Mouse (Mus musculus) lung, postnatal 10 days (tissue): ENCODE measurements at regions not wholly inside any gene's neighbourhood (a gene's known extent, or its start where the extent isn't known, plus 50 kb on each side); places are given as distances from the start of the nearest gene placed in this dataset.

Source experiments
- DNase-seq: peaks from one replicate; pipeline ENCODE4 v3.0.0; 2021

- DNase-seq: no peak
Measured at GRCm38 (mm10) chr2:117827278-117827677, 284.4 kb upstream of the Thbs1 start.

- peak; percentile 59 for DNase-seq
Measured at GRCm38 (mm10) chr2:117838387-117838786, 273.3 kb upstream of the Thbs1 start.

- DNase-seq: no peak
Measured at GRCm38 (mm10) chr2:117840406-117840805, 271.3 kb upstream of the Thbs1 start.

DNA sequence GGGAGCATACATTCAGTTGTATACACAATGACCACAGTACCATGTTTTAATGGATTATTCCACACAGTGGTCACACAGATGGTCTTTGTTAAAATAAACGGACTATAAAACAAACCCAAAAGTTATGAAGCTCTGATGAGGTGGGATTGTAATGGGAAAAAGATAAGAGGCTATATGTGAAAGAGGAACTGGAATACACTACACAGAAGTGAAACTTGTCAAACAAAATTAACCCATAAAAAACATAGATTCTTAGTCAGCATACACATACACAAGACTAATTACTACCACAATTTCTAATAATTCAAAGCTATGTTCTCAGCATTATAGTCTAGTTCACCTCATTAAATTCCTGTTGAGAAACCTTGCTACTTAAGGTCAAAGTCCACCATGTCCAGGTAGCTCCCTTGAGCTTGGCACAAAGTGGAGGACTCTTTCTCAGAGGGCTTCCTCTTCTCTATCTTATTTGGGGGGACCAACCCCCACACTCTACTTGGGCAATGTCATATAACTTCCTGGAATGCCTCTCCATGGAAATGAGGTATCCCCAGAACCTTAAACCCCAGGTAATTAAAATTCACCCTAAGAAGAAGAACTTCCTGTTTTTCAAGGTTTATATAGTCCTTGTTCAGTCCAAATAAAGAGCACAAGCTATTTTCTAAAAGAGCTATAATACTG, 269.2 kb upstream of the Thbs1 start:
- no peak for DNase-seq

GRCm38 (mm10) chr2:117852442-117852841, 259.2 kb upstream of the Thbs1 start:
- DNase-seq: no peak

GRCm38 (mm10) chr2:117862301-117862700, 249.4 kb upstream of the Thbs1 start:
- no peak for DNase-seq

DNA sequence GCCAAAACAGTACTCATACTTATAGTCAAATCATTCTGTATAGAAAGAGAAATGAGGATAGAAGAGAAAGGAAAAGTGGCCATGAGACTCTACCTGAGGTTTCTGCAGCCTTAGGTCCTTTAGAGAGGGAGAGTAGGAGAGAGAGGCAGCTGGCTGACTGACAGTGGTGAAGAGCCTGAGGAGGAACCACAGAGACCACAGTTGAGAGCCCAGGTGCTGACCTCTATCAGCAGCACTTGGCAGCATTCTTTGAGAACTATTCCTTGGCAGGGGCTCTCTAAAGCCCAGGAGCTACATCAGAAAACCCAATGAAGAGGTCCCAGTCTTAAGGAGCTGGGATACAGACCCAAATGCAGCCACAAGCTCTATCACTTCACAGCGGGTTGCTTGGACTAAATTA, 246.6 kb upstream of the Thbs1 start:
- DNase-seq: no peak

DNA sequence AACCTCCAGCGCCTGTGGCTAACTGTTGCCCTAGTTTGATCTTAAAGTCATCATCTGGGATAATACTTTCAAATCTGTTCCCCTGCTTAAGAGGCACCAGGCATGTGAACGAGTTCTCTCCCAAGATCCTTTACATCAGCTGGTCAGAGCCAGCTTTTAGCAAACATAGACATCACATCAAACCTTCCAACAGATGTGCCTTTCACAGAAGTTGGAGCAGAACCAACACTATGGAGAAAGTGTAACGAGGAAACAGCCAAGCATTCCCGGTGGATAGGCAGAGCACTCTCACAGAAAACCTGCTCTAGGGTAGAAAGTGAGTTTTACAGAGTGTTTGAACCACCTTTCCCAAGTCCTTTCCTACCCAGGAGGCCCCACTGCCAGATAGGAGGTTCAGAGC, 244.7 kb upstream of the Thbs1 start:
- DNase-seq: no peak

DNA sequence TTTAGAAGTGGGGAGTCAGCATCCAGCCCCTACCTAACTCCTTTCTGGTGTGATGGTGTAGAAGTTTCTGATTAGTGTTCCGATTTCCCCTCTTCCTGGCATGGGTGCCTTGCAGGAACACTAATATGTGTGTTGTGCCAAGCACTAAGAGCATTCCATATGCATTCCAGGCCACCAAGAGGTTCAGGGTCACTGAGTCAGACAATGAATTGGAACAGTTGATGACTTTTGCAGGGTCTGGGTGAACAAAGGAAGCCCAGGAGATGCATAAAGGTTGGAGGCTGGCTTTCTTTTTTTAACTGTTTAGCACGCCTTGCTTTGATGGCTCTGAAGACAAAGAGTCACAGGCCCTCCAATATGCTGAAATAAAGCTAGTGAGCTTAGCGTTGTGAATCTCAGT, 244.3 kb upstream of the Thbs1 start:
- no peak for DNase-seq

GRCm38 (mm10) chr2:117868857-117869256, 242.8 kb upstream of the Thbs1 start:
- DNase-seq: no peak

- DNase-seq: no peak
Measured at GRCm38 (mm10) chr2:117871507-117872282, 240.0 kb upstream of the Thbs1 start.

- no peak for DNase-seq
Measured at GRCm38 (mm10) chr2:117877816-117878215, 233.9 kb upstream of the Thbs1 start.

- DNase-seq: no peak
Measured at GRCm38 (mm10) chr2:117882136-117882535, 229.5 kb upstream of the Thbs1 start.

GRCm38 (mm10) chr2:117882890-117883289, 228.8 kb upstream of the Thbs1 start:
- no peak for DNase-seq

DNA sequence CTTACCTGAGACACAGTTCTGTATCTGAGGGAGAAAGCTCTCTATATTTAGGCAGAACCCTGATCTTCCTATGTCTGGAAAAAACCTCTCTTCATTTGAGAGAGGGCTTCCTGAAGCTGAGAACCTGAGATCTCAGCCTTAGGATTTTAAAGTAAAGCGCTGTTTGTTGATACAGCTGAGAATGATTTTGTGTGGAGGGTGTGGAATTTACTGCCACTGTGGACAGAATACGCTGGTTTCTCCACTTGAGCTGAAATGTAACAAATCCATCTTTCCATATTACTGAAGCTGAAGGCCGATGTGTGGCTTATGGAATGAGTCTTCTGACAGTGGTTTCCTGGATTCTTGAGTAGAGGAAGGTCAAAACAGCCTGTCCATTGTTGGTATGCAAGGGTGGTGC, 225.2 kb upstream of the Thbs1 start:
- no peak for DNase-seq

DNA sequence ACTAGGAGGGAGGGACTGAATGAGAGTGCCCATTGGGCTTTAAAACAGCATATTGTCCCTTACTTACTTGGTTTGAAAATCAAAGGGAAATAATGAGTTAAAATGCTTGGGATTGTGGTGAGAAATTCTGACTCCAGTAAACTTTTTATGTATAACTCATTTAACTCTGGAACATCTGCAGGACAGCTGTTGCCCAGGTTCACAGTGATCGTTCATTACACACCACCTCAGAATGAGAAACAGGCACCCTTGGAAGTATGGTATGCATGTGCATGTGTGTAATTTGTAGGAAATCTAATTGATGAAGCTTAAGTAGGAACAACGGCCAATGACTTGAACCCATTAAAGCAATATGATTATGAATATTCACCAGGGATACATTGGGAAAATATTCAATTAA, 210.4 kb upstream of the Thbs1 start:
- no peak for DNase-seq

DNA sequence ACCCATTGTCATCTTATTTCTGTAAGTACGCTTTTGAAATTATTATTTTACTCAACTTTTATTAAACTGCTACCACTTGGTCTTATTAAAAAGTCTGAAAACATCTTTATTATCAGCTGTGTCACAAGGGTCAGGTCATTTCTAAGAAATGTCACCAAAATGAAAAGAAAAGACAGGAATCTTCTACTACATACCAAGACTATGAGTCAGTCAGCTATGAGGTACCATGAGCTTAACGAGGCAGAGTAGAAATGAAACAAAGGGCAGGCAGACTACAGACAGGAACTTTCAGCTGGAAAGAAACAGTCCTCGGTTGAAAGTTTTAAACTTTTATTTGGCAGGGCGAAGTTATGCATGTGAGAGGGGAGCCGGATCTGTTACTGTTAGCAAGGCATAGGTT, 208.8 kb upstream of the Thbs1 start:
- DNase-seq: no peak

DNA sequence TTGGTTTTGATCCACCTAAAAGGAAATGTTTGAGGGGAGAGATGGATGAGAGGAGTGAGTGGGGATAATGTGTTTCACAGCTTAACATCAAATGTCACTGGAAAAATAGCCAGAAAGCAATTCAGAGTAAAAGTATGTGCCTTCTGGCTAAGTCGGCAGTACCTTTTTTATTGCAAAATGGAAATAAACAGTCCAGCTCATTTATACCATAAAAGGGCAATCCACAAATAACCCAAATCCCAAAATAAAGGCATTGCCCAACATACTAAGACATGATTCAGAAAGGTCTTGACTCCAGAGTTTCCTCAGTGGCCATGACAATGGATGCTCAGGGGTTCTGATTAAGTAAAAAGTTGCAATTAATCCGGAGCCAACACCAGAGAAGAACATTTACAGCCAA, 208.0 kb upstream of the Thbs1 start:
- DNase-seq: no peak

DNA sequence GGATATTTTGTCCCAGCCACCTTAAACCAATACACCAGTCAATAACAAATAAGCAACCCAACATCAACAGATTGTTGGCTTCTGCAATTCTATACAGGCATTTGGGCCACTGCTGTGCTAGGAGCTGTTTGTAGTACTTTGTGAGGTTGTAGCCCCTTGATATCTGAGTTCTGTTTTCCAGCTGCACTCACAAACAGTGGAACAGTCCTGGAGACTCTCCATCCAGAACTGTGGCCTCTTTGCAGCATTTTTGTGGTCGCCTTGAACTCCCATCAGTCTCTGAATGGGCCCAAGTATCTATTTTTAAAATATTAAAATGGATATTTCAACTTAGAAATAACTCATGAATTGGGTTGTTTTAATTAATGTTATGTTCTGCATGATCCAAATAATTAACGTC, 205.2 kb upstream of the Thbs1 start:
- no peak for DNase-seq

GRCm38 (mm10) chr2:117910781-117911180, 200.9 kb upstream of the Thbs1 start:
- no peak for DNase-seq

DNA sequence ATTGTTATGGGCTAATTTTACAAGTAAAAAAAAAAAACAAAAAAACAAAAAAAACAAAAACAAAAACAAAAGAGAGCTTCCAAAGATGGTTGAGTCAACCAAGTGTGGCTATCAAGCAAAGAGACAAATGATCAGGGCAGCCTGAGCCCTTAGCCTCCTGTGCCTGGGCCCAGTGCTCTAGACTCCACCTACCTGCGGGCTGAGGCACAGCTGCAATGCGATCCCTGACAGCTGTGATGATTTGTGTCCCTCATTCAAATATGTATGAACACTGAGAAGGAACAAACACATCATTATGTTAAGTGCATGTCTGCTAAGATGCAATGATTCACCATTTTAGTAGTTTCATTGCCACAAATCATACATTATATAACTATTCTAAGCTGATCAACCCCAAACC, 199.0 kb upstream of the Thbs1 start:
- no peak for DNase-seq

DNA sequence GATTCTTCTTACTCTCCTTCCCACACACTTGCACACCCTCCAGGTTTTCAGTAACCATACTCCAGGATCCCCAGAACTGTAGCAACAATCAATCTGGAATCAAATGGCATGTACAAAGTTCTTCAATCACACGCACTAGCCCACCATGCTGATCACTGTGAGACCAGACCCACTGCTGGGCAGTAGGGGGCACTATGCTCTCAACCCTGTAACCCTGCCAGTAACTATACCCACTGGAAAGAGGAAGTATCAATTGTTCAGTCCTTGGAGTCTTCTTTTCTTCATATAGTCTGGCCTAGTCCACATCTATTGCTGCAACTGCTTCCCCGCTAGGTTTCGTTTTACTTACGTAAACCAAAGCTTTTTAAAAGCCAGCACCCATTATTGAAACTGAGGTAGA, 197.8 kb upstream of the Thbs1 start:
- DNase-seq: no peak

DNA sequence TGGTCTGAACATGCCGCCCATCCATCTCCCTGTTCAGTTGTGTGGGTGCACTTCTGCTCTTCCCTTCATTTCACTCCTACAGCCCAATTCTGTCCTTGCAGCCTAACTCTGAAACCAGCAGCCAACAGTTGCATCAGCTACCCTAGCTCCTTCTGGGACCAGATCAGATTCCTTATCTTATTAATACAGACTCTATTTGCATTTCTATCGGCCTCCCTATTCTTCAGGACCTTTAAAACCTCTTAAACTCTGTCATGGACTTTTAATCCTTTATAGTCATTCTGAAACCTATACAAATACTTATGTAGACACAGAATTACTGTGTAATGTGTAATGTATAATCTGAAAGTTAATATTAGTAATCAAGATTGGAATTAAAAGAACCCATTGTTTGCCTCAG, 195.9 kb upstream of the Thbs1 start:
- no peak for DNase-seq

GRCm38 (mm10) chr2:117917181-117917580, 194.5 kb upstream of the Thbs1 start:
- DNase-seq: no peak

- DNase-seq: no peak
Measured at GRCm38 (mm10) chr2:117924877-117925276, 186.8 kb upstream of the Thbs1 start.
